Mouse (Mus musculus): ENCODE data around the gene Rcbtb2. TPM values are rescaled to one million over a fixed set of nuclear protein-coding genes. Genes with fewer than 3 reads are reported as not detected.

The Rcbtb2 gene
- polyA plus RNA-seq, 1 experiment from 2014 or later: 209 TPM

- H3K9ac ChIP-seq (replicated peaks; ENCODE audit: low read length): no peak overlapping the region
- H3K9me3 ChIP-seq (replicated peaks; ENCODE audit: control insufficient read depth, low read length): no peaks in the 10 kb centered on the region
- H3K27ac ChIP-seq (replicated peaks; ENCODE audit: low read depth, low read length): no peak overlapping the region
- no peak for ATAC-seq (replicated peaks; ENCODE audit: insufficient number of reproducible peaks, low FRiP score, low TSS enrichment, low read depth)
- H3K36me3 ChIP-seq (replicated peaks; ENCODE audit: control insufficient read depth, insufficient read depth, low read depth, low read length): peaks cover 2% of the 10 kb centered on the region
- no peak for DNase-seq (ENCODE audit: low spot score)
- WGBS: 87% methylated on average over 11 of the region's 11 CpGs
- no peak overlapping the region for H3K4me3 ChIP-seq (ENCODE audit: low read depth, low read length)
- no peaks in the 10 kb centered on the region for H3K27me3 ChIP-seq (ENCODE audit: control insufficient read depth, insufficient read depth, low read length)
- no peaks in the 10 kb centered on the region for H3K4me1 ChIP-seq (ENCODE audit: control insufficient read depth, insufficient read depth, low read length)
- no peak overlapping the region for H3K4me2 ChIP-seq (ENCODE audit: low read depth, low read length)
Measured at GRCm38 (mm10) chr14:73177961-73178360, 55.1 kb downstream of the Rcbtb2 start.

DNA sequence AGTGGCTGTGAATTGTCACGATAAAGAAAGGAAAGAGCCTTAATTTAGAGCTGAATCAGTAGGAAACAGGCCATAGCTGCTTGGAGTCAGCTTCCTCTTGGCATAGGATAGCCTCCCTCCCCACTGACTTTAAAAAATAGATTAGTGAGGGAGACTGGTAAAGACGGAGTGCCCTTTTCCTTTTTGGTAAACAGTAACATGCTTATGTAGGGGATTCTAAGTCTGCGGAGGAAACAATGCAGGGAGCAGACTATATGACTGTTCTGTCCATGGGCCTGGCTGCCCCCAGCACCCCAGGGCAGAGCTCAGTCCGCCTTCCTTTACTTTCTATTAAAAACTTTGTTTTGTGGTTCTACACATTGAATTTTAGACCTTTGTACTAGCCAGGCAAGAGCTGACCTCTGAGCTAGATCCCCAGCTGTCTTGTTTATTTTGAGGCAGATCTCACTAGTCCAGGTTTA is 56.4 kb downstream of the Rcbtb2 start:
- no peaks in the 10 kb centered on the region for H3K9me3 ChIP-seq (replicated peaks; ENCODE audit: control insufficient read depth, low read length)
- H3K4me2 ChIP-seq (ENCODE audit: low read depth, low read length): no peak overlapping the region
- ATAC-seq (replicated peaks; ENCODE audit: insufficient number of reproducible peaks, low FRiP score, low TSS enrichment, low read depth) (no peak), DNase-seq (ENCODE audit: low spot score) (no peak)
- WGBS: 84% methylated on average over 4 of the region's 4 CpGs
- H3K9ac ChIP-seq (replicated peaks; ENCODE audit: low read length): no peak overlapping the region
- H3K4me1 ChIP-seq (ENCODE audit: control insufficient read depth, insufficient read depth, low read length): no peaks in the 10 kb centered on the region
- H3K4me3 ChIP-seq (ENCODE audit: low read depth, low read length): no peak overlapping the region
- H3K27me3 ChIP-seq (ENCODE audit: control insufficient read depth, insufficient read depth, low read length): no peaks in the 10 kb centered on the region
- peaks cover 4% of the 10 kb centered on the region for H3K36me3 ChIP-seq (replicated peaks; ENCODE audit: control insufficient read depth, insufficient read depth, low read depth, low read length)
- H3K27ac ChIP-seq (replicated peaks; ENCODE audit: low read depth, low read length): no peak overlapping the region

DNA sequence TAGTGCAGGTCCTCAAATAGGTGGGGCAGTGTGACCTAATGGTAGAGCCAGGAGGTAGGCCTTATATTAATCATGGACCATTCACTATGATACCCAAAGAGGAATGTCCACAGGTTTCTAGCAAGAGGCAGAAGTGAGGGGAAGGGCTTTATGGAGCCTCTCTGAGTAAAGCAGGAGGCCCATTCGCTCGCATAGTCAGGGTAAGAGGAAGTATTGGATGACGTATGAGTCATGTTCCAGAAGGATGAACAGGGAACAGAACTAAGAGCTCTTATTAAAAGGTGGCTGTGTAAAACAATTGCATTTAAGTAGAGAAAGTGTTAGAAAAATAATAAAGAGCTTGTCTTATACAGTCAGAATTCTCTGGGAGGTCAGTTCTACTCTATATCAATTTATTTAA is 57.8 kb downstream of the Rcbtb2 start:
- H3K9me3 ChIP-seq (replicated peaks; ENCODE audit: control insufficient read depth, low read length): no peaks in the 10 kb centered on the region
- no peak overlapping the region for H3K4me3 ChIP-seq (ENCODE audit: low read depth, low read length)
- no peak overlapping the region for H3K9ac ChIP-seq (replicated peaks; ENCODE audit: low read length)
- ATAC-seq (replicated peaks; ENCODE audit: insufficient number of reproducible peaks, low FRiP score, low TSS enrichment, low read depth): no peak
- no peak overlapping the region for H3K4me2 ChIP-seq (ENCODE audit: low read depth, low read length)
- H3K4me1 ChIP-seq (ENCODE audit: control insufficient read depth, insufficient read depth, low read length): no peaks in the 10 kb centered on the region
- peaks cover 6% of the 10 kb centered on the region for H3K36me3 ChIP-seq (replicated peaks; ENCODE audit: control insufficient read depth, insufficient read depth, low read depth, low read length)
- 70% methylated on average over 3 of the region's 3 CpGs for WGBS
- no peaks in the 10 kb centered on the region for H3K27me3 ChIP-seq (ENCODE audit: control insufficient read depth, insufficient read depth, low read length)
- no peak for DNase-seq (ENCODE audit: low spot score)
- H3K27ac ChIP-seq (replicated peaks; ENCODE audit: low read depth, low read length): no peak overlapping the region

- no peak for ATAC-seq (replicated peaks; ENCODE audit: insufficient number of reproducible peaks, low FRiP score, low TSS enrichment, low read depth)
- Histone ChIP-seq H3K36me3 (replicated peaks; ENCODE audit: control insufficient read depth, insufficient read depth, low read depth, low read length) (peaks cover 5% of the 10 kb centered on the region), H3K27me3 (ENCODE audit: control insufficient read depth, insufficient read depth, low read length) (no peaks in the 10 kb centered on the region), H3K4me1 (ENCODE audit: control insufficient read depth, insufficient read depth, low read length) (no peaks in the 10 kb centered on the region), H3K9me3 (replicated peaks; ENCODE audit: control insufficient read depth, low read length) (no peaks in the 10 kb centered on the region), H3K4me2 (ENCODE audit: low read depth, low read length) (no peak overlapping the region), H3K9ac (replicated peaks; ENCODE audit: low read length) (no peak overlapping the region), H3K27ac (replicated peaks; ENCODE audit: low read depth, low read length) (no peak overlapping the region), H3K4me3 (ENCODE audit: low read depth, low read length) (no peak overlapping the region)
- WGBS: 84% methylated on average over 2 of the region's 2 CpGs
- no peak for DNase-seq (ENCODE audit: low spot score)
Measured at GRCm38 (mm10) chr14:73181144-73181543, 58.3 kb downstream of the Rcbtb2 start.

- Histone ChIP-seq H3K4me1 (ENCODE audit: control insufficient read depth, insufficient read depth, low read length) (no peaks in the 10 kb centered on the region), H3K36me3 (replicated peaks; ENCODE audit: control insufficient read depth, insufficient read depth, low read depth, low read length) (peaks cover 3% of the 10 kb centered on the region), H3K4me2 (ENCODE audit: low read depth, low read length) (no peak overlapping the region), H3K4me3 (ENCODE audit: low read depth, low read length) (no peak overlapping the region), H3K27ac (replicated peaks; ENCODE audit: low read depth, low read length) (no peak overlapping the region), H3K9ac (replicated peaks; ENCODE audit: low read length) (no peak overlapping the region), H3K27me3 (ENCODE audit: control insufficient read depth, insufficient read depth, low read length) (no peaks in the 10 kb centered on the region), H3K9me3 (replicated peaks; ENCODE audit: control insufficient read depth, low read length) (no peaks in the 10 kb centered on the region)
- no peak for ATAC-seq (replicated peaks; ENCODE audit: insufficient number of reproducible peaks, low FRiP score, low TSS enrichment, low read depth)
- WGBS: 88% methylated on average over 7 of the region's 7 CpGs
- DNase-seq (ENCODE audit: low spot score): no peak
Measured at GRCm38 (mm10) chr14:73186875-73187274, 64.0 kb downstream of the Rcbtb2 start.

GRCm38 (mm10) chr14:73199058-73199457 is 76.2 kb downstream of the Rcbtb2 start:
- H3K27ac ChIP-seq (replicated peaks; ENCODE audit: low read depth, low read length): no peak overlapping the region
- H3K4me2 ChIP-seq (ENCODE audit: low read depth, low read length): no peak overlapping the region
- WGBS: 50% methylated on average over 5 of the region's 5 CpGs
- no peaks in the 10 kb centered on the region for H3K9me3 ChIP-seq (replicated peaks; ENCODE audit: control insufficient read depth, low read length)
- no peaks in the 10 kb centered on the region for H3K27me3 ChIP-seq (ENCODE audit: control insufficient read depth, insufficient read depth, low read length)
- H3K4me1 ChIP-seq (ENCODE audit: control insufficient read depth, insufficient read depth, low read length): no peaks in the 10 kb centered on the region
- DNase-seq (ENCODE audit: low spot score) (no peak), ATAC-seq (replicated peaks; ENCODE audit: insufficient number of reproducible peaks, low FRiP score, low TSS enrichment, low read depth) (no peak)
- no peaks in the 10 kb centered on the region; the same call in 1 of the 2 replicates for H3K36me3 ChIP-seq (replicated peaks; ENCODE audit: control insufficient read depth, insufficient read depth, low read depth, low read length)
- H3K9ac ChIP-seq (replicated peaks; ENCODE audit: low read length): no peak overlapping the region
- H3K4me3 ChIP-seq (ENCODE audit: low read depth, low read length): no peak overlapping the region

GRCm38 (mm10) chr14:73201447-73201846 is 78.6 kb downstream of the Rcbtb2 start:
- Histone ChIP-seq H3K27ac (replicated peaks; ENCODE audit: low read depth, low read length) (no peak overlapping the region), H3K4me1 (ENCODE audit: control insufficient read depth, insufficient read depth, low read length) (no peaks in the 10 kb centered on the region), H3K4me2 (ENCODE audit: low read depth, low read length) (no peak overlapping the region), H3K27me3 (ENCODE audit: control insufficient read depth, insufficient read depth, low read length) (no peaks in the 10 kb centered on the region), H3K9ac (replicated peaks; ENCODE audit: low read length) (no peak overlapping the region), H3K4me3 (ENCODE audit: low read depth, low read length) (no peak overlapping the region), H3K9me3 (replicated peaks; ENCODE audit: control insufficient read depth, low read length) (no peaks in the 10 kb centered on the region), H3K36me3 (replicated peaks; ENCODE audit: control insufficient read depth, insufficient read depth, low read depth, low read length) (no peaks in the 10 kb centered on the region; the same call in 1 of the 2 replicates)
- DNase-seq (ENCODE audit: low spot score) (no peak), ATAC-seq (replicated peaks; ENCODE audit: insufficient number of reproducible peaks, low FRiP score, low TSS enrichment, low read depth) (no peak)
- 69% methylated on average over 3 of the region's 3 CpGs for WGBS

GRCm38 (mm10) chr14:73204016-73204415 is 81.2 kb downstream of the Rcbtb2 start:
- Histone ChIP-seq H3K4me3 (ENCODE audit: low read depth, low read length) (no peak overlapping the region), H3K27me3 (ENCODE audit: control insufficient read depth, insufficient read depth, low read length) (no peaks in the 10 kb centered on the region), H3K9ac (replicated peaks; ENCODE audit: low read length) (no peak overlapping the region), H3K36me3 (replicated peaks; ENCODE audit: control insufficient read depth, insufficient read depth, low read depth, low read length) (no peaks in the 10 kb centered on the region; the same call in 1 of the 2 replicates), H3K4me2 (ENCODE audit: low read depth, low read length) (no peak overlapping the region), H3K27ac (replicated peaks; ENCODE audit: low read depth, low read length) (no peak overlapping the region), H3K4me1 (ENCODE audit: control insufficient read depth, insufficient read depth, low read length) (no peaks in the 10 kb centered on the region), H3K9me3 (replicated peaks; ENCODE audit: control insufficient read depth, low read length) (no peaks in the 10 kb centered on the region)
- DNase-seq (ENCODE audit: low spot score) (no peak), ATAC-seq (replicated peaks; ENCODE audit: insufficient number of reproducible peaks, low FRiP score, low TSS enrichment, low read depth) (no peak)
- WGBS: 65% methylated on average over 3 of the region's 3 CpGs

All from embryonic facial prominence, embryonic 11.5 days (tissue).